Mouse (Mus musculus) forebrain, embryonic 16.5 days (tissue): ENCODE measurements at regions not wholly inside any gene's neighbourhood (a gene's known extent, or its start where the extent isn't known, plus 50 kb on each side); places are given as distances from the start of the nearest gene placed in this dataset.
A peak's percentile ranks its signal among the peaks of the same experiment; 100 is the strongest.

Source experiments
- ATAC-seq: fragments of 200-750 bp; cut with Nextera tagmentation; 2 replicates; pipeline ENCODE4 v1.8.0; 2017; ENCODE audit warnings: mild to moderate bottlenecking, moderate library complexity
- H3K27ac ChIP-seq: fragments of 300-500 bp; sonication (generic); 2 replicates; pipeline ENCODE4 v1.5.1; 2014; ENCODE audit warnings: low read length, control low read depth
- H3K27me3 ChIP-seq: fragments of 300-500 bp; sonication (generic); replicated peaks from 2 replicates; pipeline ENCODE4 v1.6.1; 2014; ENCODE audit warnings: low read length; ENCODE audit not compliant: control insufficient read depth, insufficient read depth
- H3K36me3 ChIP-seq: fragments of 300-500 bp; sonication (generic); 2 replicates; pipeline ENCODE4 v1.6.1; 2014; ENCODE audit not compliant: control insufficient read depth, insufficient read depth
- H3K4me1 ChIP-seq: fragments of 300-500 bp; sonication (generic); replicated peaks from 2 replicates; pipeline ENCODE4 v1.6.1; 2014; ENCODE audit warnings: low read length; ENCODE audit not compliant: control insufficient read depth, insufficient read depth
- H3K4me2 ChIP-seq: fragments of 300-500 bp; sonication (generic); 2 replicates; pipeline ENCODE4 v1.6.1; 2014; ENCODE audit warnings: mild to moderate bottlenecking, low read length, control low read depth
- H3K4me3 ChIP-seq: fragments of 300-500 bp; sonication (generic); replicated peaks from 2 replicates; pipeline ENCODE4 v1.5.1; 2014; ENCODE audit warnings: mild to moderate bottlenecking, low read length, control low read depth
- H3K9ac ChIP-seq: fragments of 300-500 bp; sonication (generic); replicated peaks from 2 replicates; pipeline ENCODE4 v1.6.1; 2014; ENCODE audit warnings: low read depth, low read length, control low read depth
- H3K9me3 ChIP-seq: fragments of 300-500 bp; sonication (generic); 2 replicates; pipeline ENCODE4 v1.6.1; 2016; ENCODE audit warnings: low read length; ENCODE audit not compliant: control insufficient read depth
- WGBS: fragments of 180-500 bp; shearing (Covaris S2); extraction: QIAGEN DNeasy Blood & Tissue Kit; methylation state at CpG from one replicate; pipeline ENCODE4 v1.1.7; 2014; 5-methylcytosine and 5-hydroxymethylcytosine counted together

GRCm38 (mm10) chr10:45763160-45763955 is 185.7 kb downstream of the Hace1 start:
- Histone ChIP-seq H3K9me3 (no peaks in the 10 kb centered on the region), H3K4me2 (no peak overlapping the region), H3K27ac (peak overlapping the region; percentile 58), H3K9ac (no peak overlapping the region), H3K4me1 (peaks cover 3% of the 10 kb centered on the region; the same call in 1 of the 2 replicates), H3K36me3 (no peaks in the 10 kb centered on the region), H3K4me3 (no peak overlapping the region), H3K27me3 (no peaks in the 10 kb centered on the region)
- WGBS: 71% methylated on average over 10 of the region's 10 CpGs
- peak; percentile 87 for ATAC-seq

DNA sequence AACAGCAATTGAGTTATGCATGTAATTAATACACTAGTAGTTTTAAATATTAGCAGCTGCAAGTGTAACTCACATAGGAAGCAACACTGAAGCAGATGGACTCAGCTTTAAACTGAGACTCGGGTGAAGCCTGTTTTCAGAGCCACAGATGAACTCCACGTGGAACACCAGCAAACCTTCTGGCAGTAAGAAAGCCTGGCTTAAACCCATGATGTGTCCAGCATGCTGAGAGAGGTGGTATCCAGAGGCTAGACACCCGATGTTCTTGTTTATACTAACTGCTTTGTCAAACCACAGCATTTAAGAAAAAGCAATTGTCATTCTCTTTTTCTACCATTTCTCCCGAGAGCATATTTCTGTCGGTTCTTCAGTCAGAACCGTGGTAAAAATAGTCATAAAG is 202.1 kb downstream of the Hace1 start:
- H3K36me3 ChIP-seq: no peaks in the 10 kb centered on the region
- H3K4me3 ChIP-seq: no peak overlapping the region
- 19% methylated on average over 6 of the region's 6 CpGs for WGBS
- no peaks in the 10 kb centered on the region for H3K4me1 ChIP-seq
- H3K27me3 ChIP-seq: no peaks in the 10 kb centered on the region
- no peak overlapping the region for H3K27ac ChIP-seq
- no peak overlapping the region for H3K4me2 ChIP-seq
- ATAC-seq: no peak
- no peak overlapping the region for H3K9ac ChIP-seq
- no peaks in the 10 kb centered on the region for H3K9me3 ChIP-seq

DNA sequence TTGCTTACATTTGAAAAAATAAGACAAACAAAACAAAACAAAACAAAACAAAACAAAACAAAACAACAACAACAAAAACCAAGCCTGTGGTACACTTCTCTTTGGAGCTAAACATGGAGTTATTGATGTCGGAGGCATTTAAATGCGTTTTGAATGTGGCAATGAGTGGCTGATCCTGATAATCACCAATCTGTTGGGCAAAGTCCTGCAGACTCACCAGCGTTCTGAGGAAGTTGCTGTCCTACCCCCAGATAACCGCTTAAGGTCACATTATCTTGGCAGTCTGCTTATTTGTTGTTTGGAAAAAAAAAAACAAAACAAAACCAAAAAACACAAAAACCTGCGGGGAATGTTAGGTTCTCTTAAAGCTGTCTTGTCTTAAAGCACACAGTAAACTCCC is 205.4 kb downstream of the Hace1 start:
- H3K27me3 ChIP-seq: no peaks in the 10 kb centered on the region
- H3K9me3 ChIP-seq: no peaks in the 10 kb centered on the region
- no peak for ATAC-seq
- H3K9ac ChIP-seq: no peak overlapping the region
- H3K4me2 ChIP-seq: no peak overlapping the region
- no peak overlapping the region for H3K4me3 ChIP-seq
- no peaks in the 10 kb centered on the region for H3K36me3 ChIP-seq
- no peaks in the 10 kb centered on the region for H3K4me1 ChIP-seq
- no peak overlapping the region for H3K27ac ChIP-seq
- 40% methylated on average over 5 of the region's 5 CpGs for WGBS

- no peaks in the 10 kb centered on the region for H3K9me3 ChIP-seq
- H3K4me3 ChIP-seq: no peak overlapping the region
- no peak overlapping the region for H3K4me2 ChIP-seq
- no peak overlapping the region for H3K27ac ChIP-seq
- H3K9ac ChIP-seq: no peak overlapping the region
- no peaks in the 10 kb centered on the region for H3K27me3 ChIP-seq
- no peaks in the 10 kb centered on the region for H3K4me1 ChIP-seq
- no peak for ATAC-seq
- no peaks in the 10 kb centered on the region for H3K36me3 ChIP-seq
- WGBS: 27% methylated on average over 11 of the region's 11 CpGs
Observed at GRCm38 (mm10) chr10:45783461-45784149, 206.0 kb downstream of the Hace1 start.

DNA sequence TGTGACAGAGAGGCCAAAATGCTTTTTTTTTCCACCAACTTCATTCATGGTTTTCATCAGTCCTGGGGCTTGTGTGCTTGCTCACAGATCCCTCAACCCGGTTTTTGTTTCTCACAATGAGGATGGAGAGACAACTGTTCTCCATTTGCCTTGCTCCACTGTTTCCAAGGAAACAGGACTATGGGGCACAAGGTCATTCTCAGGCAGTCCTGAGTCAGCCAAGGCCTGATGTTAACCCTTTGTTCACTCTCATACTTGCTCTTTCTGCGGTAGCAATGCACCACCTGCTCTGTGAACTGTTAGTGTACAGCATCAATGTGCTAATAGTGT is 206.5 kb downstream of the Hace1 start:
- no peak overlapping the region for H3K4me3 ChIP-seq
- H3K9me3 ChIP-seq: no peaks in the 10 kb centered on the region
- H3K27ac ChIP-seq: no peak overlapping the region
- H3K27me3 ChIP-seq: no peaks in the 10 kb centered on the region
- H3K4me2 ChIP-seq: no peak overlapping the region
- no peaks in the 10 kb centered on the region for H3K4me1 ChIP-seq
- no peaks in the 10 kb centered on the region for H3K36me3 ChIP-seq
- H3K9ac ChIP-seq: no peak overlapping the region
- 13% methylated on average over 2 of the region's 2 CpGs for WGBS
- no peak for ATAC-seq

DNA sequence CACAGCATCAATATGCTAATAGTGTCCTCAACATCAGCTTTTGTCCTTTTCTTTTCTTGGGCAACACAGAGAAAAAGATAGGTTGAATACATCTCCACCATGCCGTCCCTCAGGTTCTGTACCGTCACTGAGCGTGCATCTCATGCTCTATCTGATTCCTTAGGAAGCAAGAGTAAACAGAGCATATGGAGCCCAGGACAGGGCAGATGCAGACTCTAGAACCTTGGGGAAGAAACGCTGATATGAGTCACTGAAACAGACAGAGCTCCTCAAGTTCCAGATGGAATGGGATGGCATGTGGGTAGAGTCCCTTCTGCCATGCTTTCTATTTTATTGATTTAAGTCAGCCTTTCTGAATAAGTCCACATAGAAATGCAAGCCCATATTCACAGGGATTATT is 206.9 kb downstream of the Hace1 start:
- Histone ChIP-seq H3K9me3 (no peaks in the 10 kb centered on the region), H3K27me3 (no peaks in the 10 kb centered on the region), H3K4me3 (no peak overlapping the region), H3K9ac (no peak overlapping the region), H3K27ac (no peak overlapping the region), H3K4me1 (no peaks in the 10 kb centered on the region), H3K4me2 (no peak overlapping the region), H3K36me3 (no peaks in the 10 kb centered on the region)
- WGBS: 56% methylated on average over 4 of the region's 4 CpGs
- no peak for ATAC-seq

DNA sequence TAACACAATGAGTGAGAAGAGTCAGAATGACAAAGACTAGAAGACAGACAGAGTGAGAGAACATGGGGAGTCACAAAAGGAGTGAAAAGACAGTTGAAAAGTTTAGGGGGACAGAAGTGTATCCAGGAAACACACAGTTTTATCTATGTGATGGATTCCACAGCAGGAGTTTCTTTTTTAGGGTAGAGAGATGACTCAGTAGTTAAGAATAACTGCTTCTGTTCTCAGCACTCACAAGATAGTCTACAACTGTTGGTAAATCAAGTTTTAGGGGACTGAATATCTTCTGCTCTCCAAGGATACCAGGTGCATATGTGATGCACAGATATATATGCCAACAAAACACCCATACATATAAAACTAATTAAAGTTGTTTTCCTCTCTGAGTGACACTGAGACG is 210.7 kb downstream of the Hace1 start:
- H3K27me3 ChIP-seq: no peaks in the 10 kb centered on the region
- no peak overlapping the region for H3K27ac ChIP-seq
- H3K4me1 ChIP-seq: no peaks in the 10 kb centered on the region
- no peaks in the 10 kb centered on the region for H3K36me3 ChIP-seq
- no peak overlapping the region for H3K9ac ChIP-seq
- ATAC-seq: no peak
- WGBS: 77% methylated on average over 1 of the region's 1 CpGs
- H3K4me3 ChIP-seq: no peak overlapping the region
- H3K4me2 ChIP-seq: no peak overlapping the region
- no peaks in the 10 kb centered on the region for H3K9me3 ChIP-seq

GRCm38 (mm10) chr10:45795582-45795981 is 218.0 kb downstream of the Hace1 start:
- Histone ChIP-seq H3K36me3 (no peaks in the 10 kb centered on the region), H3K4me2 (no peak overlapping the region), H3K27me3 (no peaks in the 10 kb centered on the region), H3K9ac (no peak overlapping the region), H3K27ac (no peak overlapping the region), H3K9me3 (no peaks in the 10 kb centered on the region), H3K4me1 (peaks cover 2% of the 10 kb centered on the region; the same call in 1 of the 2 replicates), H3K4me3 (no peak overlapping the region)
- no peak for ATAC-seq
- WGBS: 91% methylated on average over 2 of the region's 2 CpGs

- no peak overlapping the region for H3K4me3 ChIP-seq
- no peaks in the 10 kb centered on the region for H3K9me3 ChIP-seq
- peaks cover 2% of the 10 kb centered on the region; the same call in 1 of the 2 replicates for H3K4me1 ChIP-seq
- peak; percentile 43; the same call in 1 of the 2 replicates for ATAC-seq
- no peak overlapping the region for H3K4me2 ChIP-seq
- H3K27me3 ChIP-seq: no peaks in the 10 kb centered on the region
- no peak overlapping the region for H3K27ac ChIP-seq
- no peaks in the 10 kb centered on the region for H3K36me3 ChIP-seq
- WGBS: 43% methylated on average over 12 of the region's 12 CpGs
- no peak overlapping the region for H3K9ac ChIP-seq
Observed at GRCm38 (mm10) chr10:45800070-45800851, 222.6 kb downstream of the Hace1 start.
